In the genomic region with DNA sequence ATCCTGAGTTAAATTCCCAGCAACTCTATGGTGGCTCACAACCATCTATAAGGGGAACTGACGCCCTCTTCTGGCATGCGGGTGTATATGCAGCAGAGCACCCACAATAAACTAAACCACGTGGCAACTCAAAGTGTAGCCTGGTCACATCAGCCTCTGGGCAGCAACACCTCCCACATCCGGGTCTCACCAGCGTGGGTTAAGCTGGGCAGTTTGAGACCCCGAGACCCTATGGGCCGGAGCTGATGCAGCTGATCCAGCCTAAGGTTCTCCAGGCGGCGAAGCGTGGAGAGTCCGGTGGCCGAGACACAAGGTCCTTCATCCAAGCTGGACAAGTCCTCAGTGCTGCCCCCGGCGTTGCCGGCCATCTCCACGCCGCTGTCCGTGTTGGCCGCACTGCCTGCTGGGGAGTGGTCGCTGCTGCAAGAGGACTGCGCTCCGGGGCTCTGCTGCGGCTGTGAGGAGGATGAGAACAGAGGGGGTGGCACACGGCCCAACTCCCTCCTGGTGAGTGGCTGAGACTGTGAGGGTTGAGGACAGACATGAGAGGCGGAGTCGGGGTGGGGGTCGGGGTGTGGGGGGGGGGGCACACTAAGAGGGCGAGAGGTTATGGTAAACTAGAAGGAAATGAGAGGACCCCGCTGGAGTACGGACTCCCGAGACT, we compare ENCODE assay signal across 9 mouse cellular contexts. TPM values are rescaled to one million over a fixed set of nuclear protein-coding genes. Genes with fewer than 3 reads are reported as not detected.
DNase-seq lines count a peak whose midpoint lies in the region; ATAC-seq and TF ChIP-seq lines count a peak whose summit lies in the region.
"Had no signal": no experiment of that assay in that cellular context is flagged by ENCODE, and none has a peak within 500 bp of the region (broad histone marks: within the 10 kb centered on the region; RNA-seq: fewer than 3 reads in every experiment).

No protein-coding gene starts in this region.

- H3K9me3 ChIP-seq in kidney, postnatal 0 days (replicated peaks; ENCODE audit: low read length): no peaks in the 10 kb centered on the region
- no peaks in the 10 kb centered on the region for H3K9me3 ChIP-seq in intestine, embryonic 15.5 days
- no peaks in the 10 kb centered on the region for H3K9me3 ChIP-seq in neural tube, embryonic 12.5 days

- H3K4me3 ChIP-seq in kidney, postnatal 0 days (replicated peaks; ENCODE audit: low read depth, low read length): no peak overlapping the region
- no peak overlapping the region for H3K4me3 ChIP-seq in intestine, embryonic 15.5 days (replicated peaks)
- H3K4me3 ChIP-seq in neural tube, embryonic 12.5 days: no peak overlapping the region

- H3K4me2 ChIP-seq in kidney, postnatal 0 days (ENCODE audit: low read length): peak overlapping the region; percentile 19; the same call in 1 of the 2 replicates
- H3K4me2 ChIP-seq in intestine, embryonic 15.5 days (replicated peaks): peak overlapping the region; percentile 40
- peak overlapping the region; percentile 43 for H3K4me2 ChIP-seq in neural tube, embryonic 12.5 days (replicated peaks)

- no peak for DNase-seq in kidney, postnatal 0 days (ENCODE audit: low spot score)
- no peak for DNase-seq in kidney, adult 9 months
- peak; percentile 65 for DNase-seq in embryo, embryonic 10.5 days (ENCODE audit: low spot score)
- no peak for DNase-seq in cerebellum, postnatal 25 days
- no peak for DNase-seq in urinary bladder, adult 2 months (ENCODE audit: low spot score)
- no peak for DNase-seq in lung, postnatal 14 days

- no peaks in the 10 kb centered on the region for H3K4me1 ChIP-seq in kidney, postnatal 0 days (replicated peaks; ENCODE audit: insufficient read depth, low read length)
- H3K4me1 ChIP-seq in intestine, embryonic 15.5 days (replicated peaks): no peaks in the 10 kb centered on the region
- no peaks in the 10 kb centered on the region for H3K4me1 ChIP-seq in neural tube, embryonic 12.5 days

- 43% methylated on average over 31 of the region's 31 CpGs for WGBS in kidney, postnatal 0 days
- 48% methylated on average over 31 of the region's 31 CpGs for WGBS in intestine, embryonic 15.5 days
- 38% methylated on average over 31 of the region's 31 CpGs for WGBS in neural tube, embryonic 12.5 days

- no peak; the same call in 1 of the 2 replicates for ATAC-seq in kidney, postnatal 0 days (replicated peaks; ENCODE audit: low FRiP score, low read depth)
- 0 out of 2 replicates have a peak, but pooled peaks have one; percentile 29 for ATAC-seq in intestine, embryonic 15.5 days
- no peak for ATAC-seq in neural tube, embryonic 12.5 days (ENCODE audit: low FRiP score, low read depth)

- H3K9ac ChIP-seq in kidney, postnatal 0 days (ENCODE audit: low read depth, low read length): no peak overlapping the region
- H3K9ac ChIP-seq in intestine, embryonic 15.5 days: no peak overlapping the region
- no peak overlapping the region for H3K9ac ChIP-seq in neural tube, embryonic 12.5 days

- peak; percentile 38 for TF ChIP-seq CTCF in kidney, postnatal 0 days (IDR thresholded peaks at IDR 0.05; ENCODE audit: low read depth)

- peaks cover 8% of the 10 kb centered on the region; the same call in 1 of the 2 replicates for H3K27me3 ChIP-seq in kidney, postnatal 0 days (ENCODE audit: insufficient read depth, low read length)
- H3K27me3 ChIP-seq in intestine, embryonic 15.5 days (replicated peaks): peaks cover 25% of the 10 kb centered on the region
- H3K27me3 ChIP-seq in neural tube, embryonic 12.5 days (replicated peaks): peaks cover 23% of the 10 kb centered on the region

- H3K36me3 ChIP-seq in kidney, postnatal 0 days (ENCODE audit: insufficient read depth, low read length): no peaks in the 10 kb centered on the region
- peaks cover 4% of the 10 kb centered on the region; the same call in 1 of the 2 replicates for H3K36me3 ChIP-seq in intestine, embryonic 15.5 days
- no peaks in the 10 kb centered on the region for H3K36me3 ChIP-seq in neural tube, embryonic 12.5 days

- H3K27ac ChIP-seq in kidney, postnatal 0 days: no peak overlapping the region
- H3K27ac ChIP-seq in intestine, embryonic 15.5 days: no peak overlapping the region
- no peak overlapping the region for H3K27ac ChIP-seq in neural tube, embryonic 12.5 days

RNA-seq across cellular contexts. Expression of gene Gli1, which starts 9.4 kb away (rescaled TPM):
- 3.3 and 4.1 TPM in 2 replicates for polyA plus RNA-seq in kidney, postnatal 0 days (2015; fragmentation: Nextera tagmentation; extraction: Ambion mirVana)
- polyA plus RNA-seq in intestine, embryonic 15.5 days (2015; fragmentation: Nextera tagmentation; extraction: Ambion mirVana): 7.5 and 8.1 TPM in 2 replicates
- 3.6 and 4.0 TPM in 2 replicates for polyA plus RNA-seq in neural tube, embryonic 12.5 days (2016; fragmentation: Nextera tagmentation; extraction: Ambion mirVana)
- polyA plus RNA-seq in urinary bladder, adult 2 months (2012; rRNA removed): 29.0 and 34.1 TPM in 2 replicates

RNA-seq across cellular contexts. Expression of gene Arhgap9, which starts 10.6 kb away (rescaled TPM):
- polyA plus RNA-seq in kidney, postnatal 0 days (2015; fragmentation: Nextera tagmentation; extraction: Ambion mirVana): 3.7 and 3.8 TPM in 2 replicates
- 6.1 and 6.7 TPM in 2 replicates for polyA plus RNA-seq in intestine, embryonic 15.5 days (2015; fragmentation: Nextera tagmentation; extraction: Ambion mirVana)
- 1.7 and 2.0 TPM in 2 replicates for polyA plus RNA-seq in neural tube, embryonic 12.5 days (2016; fragmentation: Nextera tagmentation; extraction: Ambion mirVana)
- 6.7 and 8.4 TPM in 2 replicates for polyA plus RNA-seq in urinary bladder, adult 2 months (2012; rRNA removed)

RNA-seq across cellular contexts. Expression of gene Mars, which starts 20.8 kb away (rescaled TPM):
- 99.1 and 103 TPM in 2 replicates for polyA plus RNA-seq in kidney, postnatal 0 days (2015; fragmentation: Nextera tagmentation; extraction: Ambion mirVana)
- 113 and 129 TPM in 2 replicates for polyA plus RNA-seq in intestine, embryonic 15.5 days (2015; fragmentation: Nextera tagmentation; extraction: Ambion mirVana)
- 145 and 146 TPM in 2 replicates for polyA plus RNA-seq in neural tube, embryonic 12.5 days (2016; fragmentation: Nextera tagmentation; extraction: Ambion mirVana)
- polyA plus RNA-seq in urinary bladder, adult 2 months (2012; rRNA removed): 44.7 and 47.7 TPM in 2 replicates

RNA-seq across cellular contexts. Expression of gene Inhbe, which starts 21.9 kb away (rescaled TPM):
- not detected in 2 replicates for polyA plus RNA-seq in kidney, postnatal 0 days (2015; fragmentation: Nextera tagmentation; extraction: Ambion mirVana)
- 0.03 TPM in 1 of 2 replicates, not detected in the other for polyA plus RNA-seq in intestine, embryonic 15.5 days (2015; fragmentation: Nextera tagmentation; extraction: Ambion mirVana)
- not detected in 2 replicates for polyA plus RNA-seq in neural tube, embryonic 12.5 days (2016; fragmentation: Nextera tagmentation; extraction: Ambion mirVana)
- not detected in 2 replicates for polyA plus RNA-seq in urinary bladder, adult 2 months (2012; rRNA removed)
- polyA plus RNA-seq: intestine, embryonic 14.5 days had no signal

RNA-seq across cellular contexts. Expression of gene Inhbc, which starts 37.9 kb away (rescaled TPM):
- 0.14 and 0.23 TPM in 2 replicates for polyA plus RNA-seq in kidney, postnatal 0 days (2015; fragmentation: Nextera tagmentation; extraction: Ambion mirVana)
- 0.18 TPM in 1 of 2 replicates, not detected in the other for polyA plus RNA-seq in intestine, embryonic 15.5 days (2015; fragmentation: Nextera tagmentation; extraction: Ambion mirVana)
- polyA plus RNA-seq in neural tube, embryonic 12.5 days (2016; fragmentation: Nextera tagmentation; extraction: Ambion mirVana): not detected in 2 replicates
- polyA plus RNA-seq in urinary bladder, adult 2 months (2012; rRNA removed): not detected in 2 replicates
- polyA plus RNA-seq: intestine, embryonic 14.5 days had no signal
